Mouse (Mus musculus) heart, postnatal 0 days (tissue): ENCODE data around the gene Gas2l2.

Experiments used
- CTCF ChIP-seq: IDR thresholded peaks from 2 replicates; pipeline ENCODE4 v1.5.1; 2016; ENCODE audit warnings: antibody characterized with exemption, control low read depth, low read depth
- EP300 ChIP-seq: IDR thresholded peaks from 2 replicates; pipeline ENCODE4 v1.6.1; 2016; ENCODE audit warnings: antibody characterized with exemption, low read depth

DNA sequence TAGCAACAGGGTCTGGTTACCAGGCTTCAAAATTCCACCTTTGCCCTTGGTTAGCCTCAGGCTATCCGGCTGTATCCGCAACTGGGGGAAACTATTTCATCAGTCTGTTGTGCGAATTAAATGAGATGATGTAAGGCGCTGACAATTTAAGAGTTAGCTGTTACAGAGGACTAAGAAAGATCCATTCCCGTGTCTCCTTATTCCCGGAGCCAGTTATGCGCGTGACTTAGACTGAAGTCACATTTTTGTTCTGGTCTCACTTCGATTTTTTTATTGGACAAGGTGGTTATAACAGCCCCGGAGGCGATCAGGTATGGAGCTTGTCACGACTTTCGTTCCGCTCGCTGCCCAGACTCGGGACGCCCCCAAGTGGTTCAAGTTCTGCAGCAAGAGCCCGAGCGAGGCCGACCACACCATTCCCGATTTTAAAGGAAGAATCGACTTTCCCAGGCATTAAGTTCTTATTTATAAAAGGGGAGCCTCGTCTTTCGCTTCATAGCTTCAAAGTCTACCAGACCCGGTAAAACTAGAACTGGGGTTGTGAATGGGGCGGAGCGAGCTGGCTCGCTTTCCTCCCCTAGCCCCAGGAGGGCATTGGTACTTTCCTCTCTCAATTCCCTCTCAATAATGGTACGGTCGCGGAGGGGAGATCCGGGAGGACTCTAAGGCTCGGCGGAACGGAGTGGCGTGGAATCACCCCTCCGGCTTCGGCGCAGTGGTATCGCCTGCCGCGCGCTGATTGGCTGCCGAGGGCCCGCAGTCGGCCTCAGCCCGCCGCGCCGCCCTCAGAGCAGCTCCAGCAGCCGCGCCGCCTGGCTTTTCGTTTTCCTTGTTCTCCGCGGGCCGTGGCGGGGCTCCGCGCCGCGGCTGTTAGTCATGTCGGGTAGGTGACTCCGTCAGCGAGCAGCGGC lies 43.3 kb upstream of the Gas2l2 start, which contains the start of gene Taf15:
- peak; percentile 78 for TF ChIP-seq CTCF
- peak; percentile 90 for TF ChIP-seq EP300
